Mouse (Mus musculus): ENCODE data around the gene Smyd3.

Gene Smyd3

DNA sequence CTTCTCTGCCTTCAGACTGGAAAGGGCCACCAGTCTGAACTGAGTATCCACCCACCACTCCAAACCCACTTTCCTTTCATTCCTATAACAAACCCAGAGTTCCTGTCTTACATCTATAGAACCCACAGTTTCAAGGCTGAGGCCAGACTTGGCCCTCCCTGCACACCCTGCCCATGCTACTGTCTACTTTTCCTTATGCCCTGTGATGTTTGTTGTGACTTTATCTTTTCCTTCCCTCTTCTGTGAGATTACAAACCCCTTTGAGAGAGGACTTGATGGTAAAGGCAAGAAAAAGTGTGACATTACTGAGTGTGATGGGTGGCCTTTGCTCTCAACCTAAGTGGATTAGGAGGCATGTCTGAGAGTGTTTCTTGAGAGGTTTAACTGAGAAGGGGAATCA, 504.8 kb downstream of the Smyd3 start:
- DNase-seq (ENCODE audit: low spot score): no peak

GRCm38 (mm10) chr1:179012273-179012672, 505.6 kb downstream of the Smyd3 start:
- peak; percentile 33 for DNase-seq (ENCODE audit: low spot score)

DNA sequence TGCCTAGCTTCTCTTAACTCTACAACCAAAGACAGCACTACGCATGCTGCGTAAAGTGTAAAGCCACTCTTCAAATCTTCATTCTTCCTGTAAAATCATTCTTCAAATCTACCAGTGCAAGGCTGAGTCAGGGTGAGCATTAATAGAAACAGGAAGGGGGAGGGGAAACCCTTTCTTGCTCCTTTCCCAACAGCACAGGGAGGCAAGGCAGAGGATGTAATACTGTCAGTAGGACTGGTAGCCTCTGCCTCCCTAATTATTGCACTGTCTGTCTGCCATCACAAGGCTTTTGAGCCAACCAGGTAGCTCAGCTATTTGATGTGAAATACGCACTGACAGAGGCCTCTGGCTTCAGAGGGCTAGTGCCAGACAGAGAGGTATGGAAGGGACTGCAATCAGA, 507.1 kb downstream of the Smyd3 start:
- DNase-seq (ENCODE audit: low spot score): no peak

DNA sequence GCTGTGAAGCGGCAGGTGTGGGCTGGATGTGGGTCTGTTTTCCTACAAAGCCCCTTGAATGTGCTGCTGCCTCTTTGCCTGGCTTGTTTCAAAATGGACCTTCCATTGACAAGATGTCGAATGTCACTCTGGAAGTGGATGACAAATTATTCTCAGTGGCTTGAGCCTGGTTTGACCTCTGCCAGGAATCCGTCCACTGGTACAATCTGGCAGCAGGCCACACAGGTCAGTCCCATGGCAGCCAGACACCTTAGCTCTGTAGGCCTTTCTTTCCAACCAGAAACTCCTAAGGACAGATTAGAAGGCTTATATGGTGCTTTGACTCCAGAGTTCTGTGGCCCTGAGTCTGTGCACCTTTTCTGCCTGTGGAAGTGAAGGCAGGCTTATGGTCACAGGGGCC, 507.9 kb downstream of the Smyd3 start:
- DNase-seq (ENCODE audit: low spot score): no peak

GRCm38 (mm10) chr1:179004133-179004866, 513.5 kb downstream of the Smyd3 start:
- DNase-seq (ENCODE audit: low spot score): no peak

DNA sequence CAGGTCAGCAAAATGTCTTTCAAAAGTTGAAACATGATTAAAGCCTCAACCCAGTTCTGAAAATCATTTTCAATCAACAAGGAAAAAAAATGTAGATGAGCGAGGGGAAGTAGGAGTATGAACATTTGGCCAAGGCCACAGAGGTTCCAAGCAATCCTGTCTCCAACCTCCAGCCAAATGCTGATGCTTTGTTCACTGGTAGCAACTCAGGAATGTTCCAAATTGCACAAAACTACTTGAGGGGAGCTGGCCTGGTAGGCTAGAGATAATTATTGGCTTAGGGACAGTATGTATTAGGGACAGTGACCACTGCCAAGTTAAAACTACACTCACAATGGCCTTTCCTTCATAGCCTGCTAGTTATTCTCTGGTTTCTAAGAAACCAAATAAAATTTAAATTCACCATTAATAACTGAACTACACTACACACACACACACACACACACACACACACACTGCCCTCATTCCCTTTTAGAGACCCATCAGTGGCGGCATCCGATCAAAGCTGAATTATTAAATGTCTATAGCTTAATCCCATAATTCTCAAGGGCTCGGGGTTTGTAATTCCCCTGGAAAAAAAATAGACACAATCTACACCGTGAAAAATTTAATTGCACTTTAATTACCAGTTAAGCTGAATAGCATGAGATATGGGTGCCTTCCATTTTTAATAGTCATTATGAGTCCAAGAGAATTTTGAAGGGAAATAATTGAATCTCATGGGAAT, 514.3 kb downstream of the Smyd3 start:
- DNase-seq (ENCODE audit: low spot score): no peak

DNA sequence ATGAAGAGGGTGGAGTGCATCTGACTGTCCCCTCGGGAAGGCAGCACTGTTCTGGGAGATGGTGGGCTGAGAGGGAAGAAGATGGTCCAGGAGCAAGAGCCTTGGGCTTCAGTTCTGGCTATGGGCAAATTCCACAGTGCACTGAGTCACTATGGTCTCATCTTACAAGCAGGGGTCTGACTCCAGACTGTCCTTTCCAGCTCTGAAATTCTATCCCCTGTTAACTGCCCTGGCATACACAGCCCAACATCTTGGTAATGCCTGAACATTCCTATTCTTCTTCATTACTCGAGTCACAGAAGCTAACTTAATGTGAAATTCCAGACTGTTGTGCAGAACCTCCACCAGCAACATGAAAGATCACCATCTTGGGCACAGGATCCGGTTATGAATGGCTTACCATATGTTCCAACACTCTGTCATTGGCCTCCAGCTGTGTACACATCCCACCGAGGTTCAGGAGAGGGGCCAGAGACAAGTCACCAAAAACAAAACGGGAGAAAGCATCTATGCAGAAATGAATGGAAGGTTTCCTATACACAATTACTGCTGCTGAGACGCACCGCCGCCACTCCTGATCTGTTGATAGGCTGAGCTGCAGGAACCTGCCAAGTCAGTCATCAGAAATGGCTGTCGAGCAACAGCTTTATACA, 517.8 kb downstream of the Smyd3 start:
- no peak for DNase-seq (ENCODE audit: low spot score)

GRCm38 (mm10) chr1:178997870-178998269, 520.0 kb downstream of the Smyd3 start:
- no peak for DNase-seq (ENCODE audit: low spot score)

- no peak for DNase-seq (ENCODE audit: low spot score)
These were observed 523.6 kb downstream of the Smyd3 start for GRCm38 (mm10) chr1:178994263-178994662.

GRCm38 (mm10) chr1:178992503-178992902, 525.3 kb downstream of the Smyd3 start:
- no peak for DNase-seq (ENCODE audit: low spot score)

DNA sequence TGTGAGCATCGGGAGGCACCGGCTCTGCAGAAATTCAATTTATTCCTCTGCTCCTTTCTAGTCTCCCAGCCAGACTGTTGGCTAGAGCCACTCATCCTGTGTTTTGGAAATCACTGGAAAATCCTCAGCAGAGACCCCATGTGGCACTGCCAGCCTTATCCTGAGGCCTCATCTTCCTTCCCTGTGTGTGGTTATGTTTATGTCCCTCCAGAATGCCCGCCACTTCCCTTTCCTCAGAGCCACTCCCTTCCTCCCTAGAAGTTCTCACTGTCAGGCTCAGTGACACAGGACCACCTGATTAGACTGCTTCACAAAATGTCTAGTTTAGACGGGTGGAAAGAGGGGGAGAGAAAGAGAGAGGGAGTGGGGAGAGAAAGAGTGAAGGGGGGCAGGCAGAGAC, 526.4 kb downstream of the Smyd3 start:
- no peak for DNase-seq (ENCODE audit: low spot score)

- no peak for DNase-seq (ENCODE audit: low spot score)
These were observed 526.8 kb downstream of the Smyd3 start for GRCm38 (mm10) chr1:178991045-178991444.

GRCm38 (mm10) chr1:178989485-178989884, 528.4 kb downstream of the Smyd3 start:
- DNase-seq (ENCODE audit: low spot score): no peak

GRCm38 (mm10) chr1:178988176-178988575, 529.7 kb downstream of the Smyd3 start:
- DNase-seq (ENCODE audit: low spot score): no peak

DNA sequence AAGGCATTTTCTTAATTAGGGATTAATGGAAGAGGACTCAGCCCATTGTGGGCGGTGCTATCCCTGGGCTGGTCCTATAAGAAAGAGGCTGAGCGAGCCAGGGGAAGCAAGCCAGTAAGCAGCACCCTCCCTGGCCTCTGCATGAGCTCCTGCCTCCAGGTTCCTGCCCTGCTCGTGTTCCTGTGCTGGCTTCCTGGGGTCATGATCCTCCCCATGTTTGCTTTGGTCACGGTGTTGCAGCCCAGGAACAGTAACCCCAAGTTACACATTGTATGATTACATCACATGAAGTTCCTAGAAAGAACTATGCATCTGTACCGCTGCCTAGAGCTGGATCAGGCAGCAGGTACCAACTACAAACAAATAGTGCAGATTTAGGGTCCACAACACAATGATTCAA, 536.2 kb downstream of the Smyd3 start:
- DNase-seq (ENCODE audit: low spot score): no peak

- no peak for DNase-seq (ENCODE audit: low spot score)
These were observed 537.7 kb downstream of the Smyd3 start for GRCm38 (mm10) chr1:178980185-178980584.

DNA sequence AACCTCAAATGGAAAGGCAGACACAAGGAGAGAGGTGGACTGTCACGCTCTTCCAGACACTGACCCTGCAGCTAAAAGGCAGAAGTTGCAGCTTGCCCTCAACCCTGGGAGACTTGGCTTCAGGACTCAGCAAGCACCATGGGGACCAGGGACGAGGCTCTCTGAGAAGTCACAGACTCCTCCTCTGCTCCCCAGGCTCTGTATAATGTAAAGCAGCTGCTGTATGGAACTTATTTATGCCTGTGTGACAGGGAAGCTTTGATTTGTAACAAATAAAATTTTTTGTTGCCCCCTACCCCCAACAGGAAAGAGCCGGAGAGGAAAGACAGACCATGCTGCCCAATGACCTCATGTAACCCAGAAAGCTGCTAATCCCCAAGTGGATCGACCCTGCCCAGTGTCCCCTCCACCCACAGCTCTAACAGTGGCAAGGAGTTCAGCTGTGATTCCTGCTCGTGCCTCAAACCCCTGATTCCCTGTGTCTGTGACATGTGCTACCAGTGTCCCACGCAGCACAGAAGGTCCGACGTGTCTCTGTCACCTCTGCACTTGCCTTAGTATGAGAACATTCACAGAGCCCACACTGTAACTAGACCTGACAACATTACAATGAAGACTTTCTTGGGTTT, 539.1 kb downstream of the Smyd3 start:
- no peak for DNase-seq (ENCODE audit: low spot score)

- DNase-seq (ENCODE audit: low spot score): no peak
These were observed 545.8 kb downstream of the Smyd3 start for GRCm38 (mm10) chr1:178972055-178972454.

DNA sequence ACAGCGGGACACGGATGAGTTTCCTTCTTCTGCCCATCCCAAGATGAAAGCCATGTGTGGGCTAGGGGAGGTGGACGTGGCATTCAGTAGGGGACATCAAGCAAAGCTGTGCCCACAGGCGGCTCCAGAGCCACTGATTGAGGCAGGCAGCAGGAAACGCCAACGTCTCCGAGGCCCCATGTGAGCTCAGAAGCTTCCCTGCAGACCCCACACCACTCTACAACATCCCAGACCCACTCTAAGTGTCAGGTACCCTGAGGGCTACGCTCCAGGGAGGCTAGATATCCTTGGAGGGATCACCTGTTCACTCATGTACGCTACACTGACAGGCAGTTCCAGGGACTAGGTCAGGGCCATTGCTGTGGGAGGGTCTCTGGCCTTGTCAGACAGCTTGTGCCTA, 556.2 kb downstream of the Smyd3 start:
- no peak for DNase-seq (ENCODE audit: low spot score)

DNA sequence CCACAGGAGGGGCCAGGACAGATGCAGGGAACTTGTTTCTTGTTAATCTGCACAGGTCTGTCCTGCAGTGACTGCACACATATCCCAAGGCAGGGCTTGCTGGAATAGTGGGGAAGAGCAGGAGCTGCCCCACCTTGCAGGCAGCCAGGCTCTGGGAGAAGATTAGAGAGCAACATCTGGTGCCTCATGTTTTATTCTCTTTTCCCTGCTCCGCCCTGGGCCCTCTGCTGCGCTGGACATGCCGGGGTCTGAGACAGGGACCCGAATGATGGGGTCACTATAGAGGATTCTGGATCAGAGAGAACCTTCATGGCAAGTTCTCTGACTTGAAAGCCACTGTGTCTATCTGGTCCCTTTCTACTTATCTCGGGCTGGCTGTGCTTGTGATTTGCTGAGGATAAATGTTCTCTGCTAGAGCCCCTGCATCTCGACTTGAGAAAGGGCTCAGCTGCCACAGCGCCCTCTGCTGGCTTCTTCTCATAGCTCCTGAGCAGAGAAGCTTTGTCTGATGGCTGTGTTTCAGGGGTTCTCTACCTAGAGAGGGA, 557.8 kb downstream of the Smyd3 start:
- peak; percentile 58 for DNase-seq (ENCODE audit: low spot score)

GRCm38 (mm10) chr1:178958641-178959040, 559.2 kb downstream of the Smyd3 start:
- DNase-seq (ENCODE audit: low spot score): no peak

GRCm38 (mm10) chr1:178952910-178953309, 564.9 kb downstream of the Smyd3 start:
- DNase-seq (ENCODE audit: low spot score): no peak
